Mouse (Mus musculus) T-helper 1 cell (primary cell): ENCODE data around the gene Acvr2b.

ENCODE experiments used
- in situ Hi-C: fragments of 300-600 bp; cut with MboI, MseI; formaldehyde crosslinking; loops from one replicate; pipeline ENCODE4 v1.15.1; 2025; ENCODE audit warnings: high pct_unique_total_duplicates

Acvr2b gene

DNA sequence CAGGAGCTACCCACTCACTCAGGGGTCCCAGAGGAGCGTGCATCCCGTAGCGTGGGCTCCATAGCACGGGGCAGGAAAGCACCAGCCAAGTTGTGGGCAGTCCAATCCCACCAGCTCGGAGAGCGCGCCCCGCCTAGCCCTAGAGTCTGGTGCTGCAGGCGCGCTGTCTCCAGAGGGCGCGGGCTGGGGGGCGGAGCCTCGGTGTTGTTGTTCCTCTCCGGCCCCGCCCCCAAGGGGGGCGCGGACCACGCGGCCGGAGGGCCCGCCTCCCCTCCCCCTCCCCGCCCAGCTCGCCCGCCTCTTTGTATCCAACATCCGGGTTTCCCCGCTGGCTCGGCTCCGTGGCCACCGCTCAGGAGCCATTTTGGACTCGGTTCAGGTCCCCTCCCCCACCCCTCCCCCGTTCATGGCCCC is at the start of gene Acvr2b:
Gene Acvr2b, plus strand, starts transcription at position 318 of the 414 bp plus-strand sequence.
- in situ Hi-C loops = no loop called here

DNA sequence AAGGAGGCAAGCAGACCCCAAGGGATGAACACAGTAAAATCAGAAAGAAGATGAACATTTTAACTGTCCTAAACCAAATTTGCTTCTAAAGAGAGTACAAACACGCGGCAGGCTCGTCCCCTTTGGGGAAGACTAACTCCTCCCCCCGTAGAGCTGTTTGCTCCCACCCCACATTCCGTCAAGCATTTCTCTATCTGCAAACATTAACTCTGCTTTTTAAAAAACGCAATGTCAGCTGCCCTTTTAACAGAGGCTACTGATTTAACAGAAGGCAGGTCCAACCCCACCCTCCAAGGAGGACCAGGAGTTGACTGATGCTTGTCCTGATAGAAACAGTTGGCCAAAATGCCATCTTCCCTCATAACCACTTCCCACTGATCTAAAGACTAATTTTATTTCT is 48.0 kb upstream of the Acvr2b start:
- in situ Hi-C loops = no loop called here

DNA sequence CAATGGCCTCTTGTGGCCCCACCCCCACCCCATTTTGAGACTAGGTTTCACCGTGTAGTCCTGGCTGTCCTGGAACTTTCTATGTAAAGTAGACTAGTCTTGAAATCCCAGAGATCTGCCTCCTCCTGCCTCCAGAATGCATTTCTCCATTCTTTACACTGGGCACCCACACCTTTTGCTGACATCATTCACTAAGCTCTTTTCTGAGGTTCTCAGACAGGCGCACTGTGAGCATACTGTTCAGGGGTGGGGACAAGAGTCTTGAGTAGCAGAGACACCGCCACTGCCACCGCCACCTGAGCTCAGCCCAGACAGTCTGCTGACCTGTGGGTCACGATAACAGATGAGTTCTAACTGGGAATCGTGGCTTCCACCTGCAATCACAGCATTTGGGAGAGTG is 46.0 kb upstream of the Acvr2b start:
- in situ Hi-C loops = no loop called here

DNA sequence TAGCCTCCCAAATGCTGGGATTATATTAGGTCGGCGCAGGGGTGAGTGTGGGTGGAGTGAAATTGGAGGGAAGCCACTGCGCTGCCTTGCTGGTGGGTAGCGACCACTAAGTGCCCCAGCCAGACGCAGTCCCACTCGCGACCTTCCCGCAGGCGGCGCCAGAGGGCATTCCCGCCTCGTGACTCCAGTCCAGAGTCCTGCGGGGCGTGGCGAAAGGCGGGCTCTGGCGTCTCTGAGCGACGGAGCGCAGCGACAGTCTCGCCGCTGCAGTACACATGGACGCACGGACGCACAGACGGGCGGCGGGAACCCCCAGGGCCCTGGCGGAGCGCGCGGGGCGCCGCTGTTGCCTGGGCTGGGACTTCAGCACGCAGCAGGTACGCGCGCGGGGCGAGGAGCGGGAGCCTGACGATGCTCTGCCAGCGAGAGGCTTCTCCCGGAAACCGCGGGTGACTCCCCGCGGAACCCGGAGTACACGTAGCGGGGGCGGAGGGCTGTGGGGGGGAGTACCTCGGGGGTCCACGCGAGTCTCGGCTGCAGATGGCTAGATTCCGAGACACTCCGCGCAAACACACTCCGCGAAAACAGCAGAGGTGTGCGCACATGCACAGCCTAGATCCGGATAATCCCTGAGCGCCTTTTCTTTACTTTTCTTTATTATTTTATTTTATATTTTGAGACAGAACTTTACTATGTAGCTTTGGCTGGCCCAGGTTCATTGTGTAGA is 44.4 kb upstream of the Acvr2b start, which contains the start of gene Xylb:
Gene Xylb, plus strand, starts transcription at position 51 of the 727 bp plus-strand sequence.
- in situ Hi-C loops = no loop called here

DNA sequence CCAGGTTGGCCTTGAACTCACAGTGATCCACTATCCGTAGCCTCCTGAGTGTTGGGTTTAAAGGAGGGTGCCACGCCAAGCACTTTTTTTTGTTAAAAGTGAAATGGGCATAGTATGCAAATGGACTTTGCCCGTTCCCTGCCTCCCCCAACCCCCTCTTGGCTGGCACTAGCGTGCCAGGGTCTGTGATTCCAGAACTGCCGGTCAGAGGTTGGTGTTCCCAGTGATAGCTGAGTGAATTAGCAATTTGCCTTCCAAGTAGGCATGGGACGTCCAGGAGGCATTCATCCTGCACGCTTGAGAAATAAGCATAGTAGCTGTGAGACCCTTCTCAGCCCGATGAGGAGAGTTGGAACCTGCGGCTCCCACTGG is 43.9 kb upstream of the Acvr2b start:
- in situ Hi-C loops = no loop called here

DNA sequence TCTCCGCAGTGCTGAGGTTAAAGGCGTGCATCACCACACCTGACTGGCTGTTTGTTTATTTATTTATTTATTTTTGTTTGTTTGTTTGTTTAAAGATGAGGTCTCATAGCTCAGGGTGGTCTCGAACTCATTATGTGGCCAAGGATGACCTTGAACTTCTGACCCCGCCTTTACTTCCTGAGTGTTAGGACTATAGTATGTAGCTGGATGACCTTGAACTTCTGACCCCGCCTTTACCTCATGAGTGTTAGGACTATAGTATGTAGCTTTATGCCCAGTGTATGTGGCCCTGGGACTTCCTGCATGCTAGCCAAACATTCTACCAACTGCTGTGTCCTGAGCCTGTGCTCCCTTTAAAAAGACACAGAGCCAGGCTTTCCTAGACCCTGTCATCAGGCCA is 40.5 kb upstream of the Acvr2b start:
- in situ Hi-C loops = no loop called here

DNA sequence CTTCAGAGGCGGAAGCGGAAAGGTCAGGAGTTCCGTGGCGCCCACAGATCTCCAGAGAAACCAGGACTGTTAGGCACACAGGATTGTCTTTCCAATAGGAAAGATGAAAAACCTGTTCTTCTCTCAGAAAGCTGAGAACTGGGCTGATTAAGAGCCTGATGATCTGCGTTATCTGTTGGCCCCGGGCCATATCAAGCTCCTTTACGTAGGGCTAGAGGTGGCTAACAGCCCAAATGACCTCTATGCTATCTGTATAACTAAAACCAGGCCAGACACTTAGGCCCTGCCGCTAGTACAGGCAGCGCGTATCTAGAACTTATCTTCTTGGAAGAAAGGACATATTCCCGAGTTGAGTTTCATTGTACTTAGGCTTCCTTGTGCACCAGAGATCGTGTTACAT is 38.7 kb upstream of the Acvr2b start:
- in situ Hi-C loops = no loop called here

DNA sequence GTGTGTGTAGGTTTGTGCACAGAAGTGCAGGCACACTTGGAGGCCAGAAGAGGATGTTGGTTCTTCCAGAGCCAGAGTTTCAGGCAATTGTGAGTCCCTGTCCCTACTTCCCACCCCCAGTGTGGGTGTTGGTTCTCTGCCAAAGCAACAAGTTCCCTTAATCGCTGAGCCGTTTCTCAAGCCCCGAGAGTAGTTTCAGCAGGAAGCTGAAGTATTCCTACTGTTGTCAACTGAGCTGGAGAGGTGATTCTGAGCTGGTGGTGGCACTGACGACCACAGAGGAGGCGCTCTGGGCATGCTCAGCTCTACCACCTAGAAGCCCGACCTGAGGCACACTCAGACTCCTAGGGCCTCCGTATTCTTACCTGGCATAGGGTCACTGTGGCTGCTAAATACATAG is 36.6 kb upstream of the Acvr2b start, which contains the start of gene Slc22a14:
Gene Slc22a14, minus strand, starts transcription at position 270 of the 400 bp plus-strand sequence.
- in situ Hi-C loops = no loop called here

DNA sequence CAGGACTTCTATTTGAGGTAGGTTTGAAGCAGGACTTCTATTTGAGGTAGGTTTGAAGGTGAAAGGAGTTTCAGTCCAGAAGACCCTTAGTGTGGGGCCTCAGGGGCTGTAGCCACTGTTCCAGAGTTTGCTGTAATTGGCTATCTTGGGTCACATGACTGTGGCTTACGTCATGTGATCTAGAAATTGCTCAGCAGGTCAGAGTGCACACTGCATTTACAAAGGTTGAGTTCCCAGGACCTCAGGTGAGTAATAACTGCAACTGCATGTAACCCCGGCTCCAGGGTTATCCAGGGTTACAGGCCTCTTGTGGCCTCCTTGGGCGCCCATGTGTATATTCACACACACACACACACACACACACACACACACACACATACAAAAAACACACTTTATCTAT is 33.6 kb upstream of the Acvr2b start:
- in situ Hi-C loops = no loop called here

DNA sequence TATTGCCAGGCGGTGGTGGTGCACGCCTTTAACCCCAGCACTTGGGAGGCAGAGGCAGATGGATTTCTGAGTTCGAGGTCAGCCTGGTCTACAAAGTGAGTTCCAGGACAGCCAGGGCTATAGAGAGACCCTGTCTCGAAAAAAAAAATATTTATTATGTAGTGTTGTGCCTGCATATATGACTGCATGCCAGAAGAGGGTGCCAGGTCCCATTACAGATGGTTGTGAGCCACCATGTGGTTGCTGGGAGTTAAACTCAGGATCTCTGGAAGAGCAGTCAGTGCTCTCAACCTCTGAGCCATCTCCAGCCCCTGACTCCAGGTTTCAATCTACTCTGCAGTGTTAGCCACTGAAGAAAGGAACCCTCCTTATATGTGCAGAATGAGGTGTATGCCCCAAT is 31.1 kb upstream of the Acvr2b start:
- in situ Hi-C loops = loop anchor here (10.0 kb wide), 1 partner anchor 176 kb away; no protein-coding TSS in a partner anchor

DNA sequence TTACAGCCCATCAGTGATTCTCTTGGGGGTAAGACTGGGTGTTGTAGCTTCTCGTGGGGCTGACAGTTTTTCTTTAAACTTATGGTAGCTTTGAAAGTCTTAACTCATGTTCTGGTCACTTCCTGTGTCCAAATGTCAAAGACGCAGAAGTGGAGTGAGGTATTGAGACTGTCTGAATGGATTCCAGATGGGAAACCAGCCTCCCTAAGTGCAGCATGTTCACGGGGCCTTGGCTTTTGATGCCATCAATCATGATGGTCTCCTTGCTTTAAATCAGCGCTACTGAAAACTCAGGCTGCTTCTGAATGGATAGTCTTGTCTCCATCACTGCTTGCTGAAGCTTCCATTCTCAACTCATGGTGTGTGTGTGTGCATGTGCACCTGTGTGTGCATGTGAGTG is 30.7 kb upstream of the Acvr2b start:
- in situ Hi-C loops = loop anchor here (10.0 kb wide), 1 partner anchor 176 kb away; no protein-coding TSS in a partner anchor

DNA sequence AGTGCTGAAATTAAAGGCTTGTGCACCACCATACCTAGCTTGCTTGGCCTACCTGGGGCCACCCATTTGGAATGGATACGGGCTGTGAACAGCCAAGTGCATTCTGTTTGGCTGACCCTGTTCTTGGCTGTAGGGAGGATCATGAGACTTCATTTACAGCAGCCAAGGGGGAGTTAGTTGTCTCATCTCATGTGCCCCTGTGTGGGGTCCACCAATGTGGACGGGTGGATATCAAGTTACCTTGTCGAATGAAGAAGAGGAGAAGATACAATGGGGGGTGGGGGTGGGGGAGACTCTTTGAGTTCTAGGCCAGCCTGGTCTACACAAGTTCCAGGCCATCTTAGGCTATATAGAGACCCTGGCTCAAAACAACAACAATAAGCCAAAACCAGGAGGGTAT is 26.9 kb upstream of the Acvr2b start:
- in situ Hi-C loops = loop anchor here (10.0 kb wide), 1 partner anchor 180 kb away; no protein-coding TSS in a partner anchor

DNA sequence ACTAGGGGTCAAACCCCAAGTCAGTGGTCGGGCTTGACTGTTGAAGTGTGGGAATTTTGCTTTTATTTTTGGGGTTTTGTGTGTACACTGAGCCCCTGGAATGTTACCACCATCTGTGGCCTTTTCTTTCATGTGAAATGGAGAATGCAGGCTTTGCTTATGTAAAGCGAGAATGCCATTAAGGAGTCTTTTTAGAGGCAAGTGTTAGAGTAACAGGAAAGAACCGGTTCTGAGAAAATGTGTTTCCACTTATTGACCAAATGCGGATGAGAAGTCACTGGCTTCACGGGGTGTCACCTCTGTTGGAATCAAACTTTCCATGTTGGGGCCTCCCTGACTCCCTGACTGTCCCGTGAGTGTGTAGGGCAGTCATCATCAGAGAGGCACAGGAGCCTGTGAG is 26.4 kb upstream of the Acvr2b start:
- in situ Hi-C loops = loop anchor here (10.0 kb wide), 1 partner anchor 181 kb away; no protein-coding TSS in a partner anchor

DNA sequence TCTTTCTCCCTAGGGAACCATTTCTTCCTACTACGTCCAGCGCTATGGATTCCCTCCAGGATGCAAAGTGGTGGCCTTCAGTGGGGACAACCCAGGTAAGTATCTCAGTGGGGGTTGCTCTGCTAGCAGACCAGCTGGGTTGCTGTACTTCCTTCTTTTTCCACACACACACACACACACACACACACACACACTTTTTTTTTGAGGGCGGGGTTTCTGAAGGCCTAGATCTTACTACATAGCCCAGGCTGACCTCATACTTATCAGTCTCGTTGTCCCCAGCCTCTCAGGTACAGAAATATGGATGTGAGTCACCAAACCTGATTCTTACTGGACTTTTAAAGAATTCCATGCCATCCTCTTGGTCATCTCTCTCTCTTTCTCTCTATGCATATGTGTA is 23.7 kb upstream of the Acvr2b start:
- in situ Hi-C loops = loop anchor here (10.0 kb wide), 1 partner anchor 183 kb away; no protein-coding TSS in a partner anchor

DNA sequence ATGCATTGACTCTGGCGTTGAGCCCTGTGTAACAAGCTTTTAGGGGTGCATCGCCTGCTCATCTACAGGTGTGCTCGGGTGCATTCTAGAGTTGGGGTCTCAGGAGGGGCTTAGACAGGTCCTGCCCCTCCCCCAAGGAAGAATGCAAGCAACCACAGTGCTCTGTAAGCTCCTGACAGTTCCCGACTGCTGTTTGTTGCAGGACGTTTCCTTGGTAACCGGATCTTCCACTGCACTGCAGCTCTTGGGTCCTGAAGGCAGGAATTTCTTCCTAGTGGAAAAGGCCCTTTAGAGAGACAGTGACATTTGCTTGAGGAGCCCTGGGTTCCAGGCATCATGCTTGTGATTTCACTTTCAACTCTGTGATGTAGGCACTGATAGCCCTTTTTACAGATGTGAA is 19.3 kb upstream of the Acvr2b start:
- in situ Hi-C loops = no loop called here

DNA sequence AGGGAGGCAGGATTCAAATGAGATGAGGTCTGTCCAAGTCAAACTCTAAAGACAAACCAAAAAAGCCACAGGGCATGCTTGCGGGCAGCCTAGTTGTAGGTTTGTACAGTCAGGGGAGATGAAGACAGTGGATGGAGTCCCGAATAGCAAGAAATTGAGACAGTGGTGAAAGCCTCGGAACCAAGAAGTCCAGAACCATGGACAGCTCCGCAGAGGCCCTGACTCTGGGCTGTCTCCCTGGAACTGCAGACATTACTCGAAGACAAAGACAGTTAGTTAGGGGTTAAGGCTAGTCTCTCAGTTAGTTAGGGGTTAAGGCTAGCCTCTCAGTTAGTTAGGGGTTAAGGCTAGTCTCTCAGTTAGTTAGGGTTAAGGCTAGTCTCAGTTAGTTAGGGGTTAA is 13.0 kb upstream of the Acvr2b start:
- in situ Hi-C loops = no loop called here

DNA sequence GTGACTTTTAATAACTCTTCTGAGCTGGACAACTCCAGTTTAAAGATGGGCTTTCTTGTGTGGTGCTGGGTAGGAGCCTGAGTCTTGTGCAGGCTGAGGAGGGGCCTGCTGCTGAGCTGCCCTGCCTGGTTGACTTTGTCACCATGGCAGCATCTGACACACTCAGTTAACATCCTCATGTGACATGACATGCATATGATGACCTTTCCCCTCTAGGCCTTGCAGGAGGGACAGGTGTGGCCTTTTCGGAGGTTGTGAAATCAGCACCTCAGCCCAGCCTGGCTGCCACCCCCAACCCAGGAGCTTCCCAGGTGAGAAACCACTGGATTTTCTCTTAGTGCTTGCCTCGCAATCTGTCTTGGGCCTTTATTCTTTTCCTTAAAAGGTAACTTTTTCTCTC is 11.7 kb upstream of the Acvr2b start:
- in situ Hi-C loops = no loop called here

DNA sequence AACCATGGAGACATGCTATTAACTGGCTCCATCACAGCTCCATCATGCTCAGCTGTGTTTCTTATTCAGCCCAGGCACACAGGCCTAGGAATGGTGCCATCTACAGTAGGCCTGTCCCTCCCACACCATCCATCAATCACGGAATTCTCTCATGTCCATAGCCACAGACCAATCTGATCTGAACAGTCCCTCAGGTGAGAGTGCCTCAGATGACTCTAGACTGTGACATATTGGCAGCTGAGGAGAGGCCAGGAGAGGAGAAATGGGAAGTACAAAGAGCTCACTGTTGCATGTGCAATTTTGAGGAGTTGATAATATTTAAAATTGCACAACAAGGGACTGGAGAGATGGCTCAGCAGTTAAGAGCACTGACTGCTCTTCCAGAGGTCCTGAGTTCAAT is 7.1 kb upstream of the Acvr2b start:
- in situ Hi-C loops = no loop called here

DNA sequence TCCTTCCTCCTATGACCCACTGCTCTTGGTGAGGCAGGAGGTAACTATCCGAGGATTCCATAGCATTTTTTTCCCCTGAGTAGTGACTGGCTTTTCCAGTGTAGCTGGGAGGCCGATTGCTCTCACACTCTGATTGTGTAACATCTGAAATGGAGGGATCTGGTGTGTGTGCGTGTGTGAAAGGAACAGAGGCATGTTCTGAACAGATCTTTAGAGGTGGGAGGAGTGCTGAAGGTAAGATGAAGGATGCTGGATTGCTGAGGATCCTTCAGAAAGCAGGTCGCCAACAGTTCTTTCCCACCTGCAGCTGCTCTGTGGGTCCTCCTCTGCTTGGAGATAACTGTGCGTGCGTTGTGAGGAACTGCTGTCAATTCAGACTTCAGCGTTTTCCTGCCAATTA is 567 bp upstream of the Acvr2b start:
- in situ Hi-C loops = no loop called here

DNA sequence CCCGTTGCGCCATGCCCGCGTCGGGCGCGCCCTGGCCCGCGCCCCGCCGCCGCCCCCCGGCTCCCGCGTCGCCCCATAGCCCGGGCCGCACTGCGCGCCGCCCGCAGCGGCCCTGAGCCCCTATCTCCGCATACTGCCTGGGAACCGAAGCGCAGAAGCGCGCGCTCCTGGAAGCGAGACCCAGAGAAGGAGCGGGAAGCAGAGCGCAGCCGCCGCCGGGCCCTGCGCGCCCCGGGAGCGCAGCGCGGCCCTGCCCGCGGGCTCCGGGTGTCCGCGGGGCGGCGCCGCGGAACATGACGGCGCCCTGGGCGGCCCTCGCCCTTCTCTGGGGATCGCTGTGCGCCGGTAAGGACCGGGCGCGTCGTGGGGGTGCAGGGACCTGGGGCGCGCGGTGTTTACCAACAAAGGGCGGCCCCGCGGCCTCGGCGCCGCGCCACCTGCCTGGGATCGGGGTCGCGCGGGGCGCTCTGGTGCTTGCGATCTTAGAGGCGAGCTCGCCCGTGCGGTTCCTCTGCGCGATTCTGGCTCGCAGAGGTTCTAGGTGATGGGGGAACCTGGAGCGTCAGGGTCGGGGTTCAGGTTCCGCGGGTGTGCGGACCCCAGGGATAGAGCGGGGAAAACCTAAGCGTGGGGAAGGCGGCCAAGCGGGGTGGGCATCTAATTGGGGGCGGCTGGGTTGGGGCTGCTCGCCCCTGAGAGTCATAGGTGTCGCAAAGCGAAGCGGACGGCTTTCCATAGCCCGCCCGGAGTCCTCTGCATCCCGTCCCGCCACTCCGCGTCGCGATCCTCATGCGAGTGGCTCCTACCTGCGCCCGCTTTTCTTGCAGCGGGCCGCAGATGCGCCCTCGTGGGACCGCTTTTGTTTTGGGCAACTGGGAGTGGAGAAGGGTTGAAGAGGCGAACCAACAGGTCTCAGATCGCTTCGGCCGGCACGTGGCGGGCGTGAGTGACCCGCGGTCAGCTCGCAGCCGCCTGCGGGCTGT is 626 bp downstream of the Acvr2b start:
- in situ Hi-C loops = no loop called here

DNA sequence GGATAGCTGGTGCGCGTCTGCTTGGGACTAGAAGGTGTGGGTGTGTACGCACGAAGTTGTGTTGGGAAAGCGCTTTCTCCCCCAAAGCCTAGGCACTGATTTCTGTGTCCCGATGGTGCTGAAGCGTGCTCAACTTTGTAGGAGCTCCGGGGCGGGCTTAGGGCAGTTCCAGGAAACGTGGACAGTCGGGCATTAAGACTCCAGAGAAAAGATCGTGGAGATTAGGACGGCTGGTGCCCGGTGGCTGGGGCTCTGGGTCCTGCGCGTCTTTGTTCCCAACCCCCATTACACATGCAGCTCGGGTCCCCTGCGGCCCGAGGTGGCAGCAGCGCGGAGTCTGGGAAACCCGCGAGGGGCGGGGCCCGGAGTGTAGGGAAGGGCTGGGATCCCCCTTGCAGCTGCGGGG is 1.3 kb downstream of the Acvr2b start:
- in situ Hi-C loops = no loop called here

DNA sequence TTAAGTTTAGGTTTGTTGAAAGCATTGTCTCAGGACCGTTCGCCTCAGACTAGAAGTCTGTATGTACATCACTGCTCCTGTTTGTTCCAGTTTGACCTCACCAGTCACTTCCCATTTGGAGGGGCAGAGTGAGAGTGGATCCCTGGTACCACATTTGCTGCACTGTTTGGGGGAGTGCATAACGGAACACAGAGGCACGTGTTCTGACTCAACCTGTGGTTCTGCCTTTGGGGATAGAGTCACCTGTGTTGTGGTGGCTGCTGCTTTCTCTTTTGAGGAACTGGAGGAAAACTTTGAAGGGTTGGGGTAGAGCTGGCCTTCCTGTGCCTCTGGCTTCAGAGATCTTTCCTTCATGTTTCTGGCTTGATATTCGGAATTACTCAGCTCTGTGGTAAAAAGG is 2.2 kb downstream of the Acvr2b start:
- in situ Hi-C loops = no loop called here
